Mouse (Mus musculus): ENCODE measurements at regions not wholly inside any gene's neighbourhood (a gene's known extent, or its start where the extent isn't known, plus 50 kb on each side); places are given as distances from the start of the nearest gene placed in this dataset.

- H3K4me3 ChIP-seq (ENCODE audit: insufficient read depth in 1 of 2, low read depth in 1 of 2, low read length in 2 of 2, poor library complexity in 1 of 2, severe bottlenecking in 1 of 2), result no peak overlapping the region
- H3K36me3 ChIP-seq (ENCODE audit: control insufficient read depth, insufficient read depth, low read length, poor library complexity, severe bottlenecking), result no peaks in the 10 kb centered on the region
- H3K9ac ChIP-seq (ENCODE audit: insufficient read depth, low read depth, low read length, poor library complexity, severe bottlenecking), result no peak overlapping the region
- H3K9me3 ChIP-seq (ENCODE audit: control insufficient read depth, insufficient read depth, low read depth, low read length), result no peaks in the 10 kb centered on the region
- H3K4me1 ChIP-seq (ENCODE audit: control insufficient read depth in 2 of 2, insufficient read depth in 2 of 2, low read length in 2 of 2, poor library complexity in 1 of 2), result no peaks in the 10 kb centered on the region
- H3K27ac ChIP-seq (ENCODE audit: insufficient read depth, low read depth, low read length, poor library complexity, severe bottlenecking), result no peak overlapping the region
- no peak for DNase-seq (ENCODE audit: low read depth, low spot score)
- in situ Hi-C loops (cut with MboI; ENCODE audit: low sequenced_read_pairs in 2 of 2, unreplicated experiment in 2 of 2), result no loop called here
- TF ChIP-seq HCFC1 (IDR thresholded peaks at IDR 0.05; ENCODE audit: borderline replicate concordance, insufficient read depth, low read length) (no peak), ZC3H11A (IDR thresholded peaks at IDR 0.05; ENCODE audit: borderline replicate concordance, low read depth, low read length) (no peak), CHD2 (IDR thresholded peaks at IDR 0.05; ENCODE audit: low read depth, low read length) (no peak), ZNF384 (IDR thresholded peaks at IDR 0.05; ENCODE audit: low read depth, low read length) (no peak), MAFK (IDR thresholded peaks at IDR 0.05; ENCODE audit: insufficient read depth, low read depth, low read length) (no peak)
These were observed 656.2 kb downstream of the Trib2 start for GRCm38 (mm10) chr12:15160478-15160998.

- no peak for TF ChIP-seq ZNF384 (IDR thresholded peaks at IDR 0.05; ENCODE audit: low read depth, low read length)
- TF ChIP-seq MAFK (IDR thresholded peaks at IDR 0.05; ENCODE audit: insufficient read depth, low read depth, low read length), result no peak
- TF ChIP-seq CHD2 (IDR thresholded peaks at IDR 0.05; ENCODE audit: low read depth, low read length), result no peak
- no peak for TF ChIP-seq HCFC1 (IDR thresholded peaks at IDR 0.05; ENCODE audit: borderline replicate concordance, insufficient read depth, low read length)
- no peak for TF ChIP-seq ZC3H11A (IDR thresholded peaks at IDR 0.05; ENCODE audit: borderline replicate concordance, low read depth, low read length)
- in situ Hi-C loops (cut with MboI; ENCODE audit: low sequenced_read_pairs in 2 of 2, unreplicated experiment in 2 of 2), result no loop called here
- Histone ChIP-seq H3K4me3 (ENCODE audit: insufficient read depth in 1 of 2, low read depth in 1 of 2, low read length in 2 of 2, poor library complexity in 1 of 2, severe bottlenecking in 1 of 2) (no peak overlapping the region), H3K27ac (ENCODE audit: insufficient read depth, low read depth, low read length, poor library complexity, severe bottlenecking) (no peak overlapping the region), H3K4me1 (ENCODE audit: control insufficient read depth in 2 of 2, insufficient read depth in 2 of 2, low read length in 2 of 2, poor library complexity in 1 of 2) (no peaks in the 10 kb centered on the region), H3K36me3 (ENCODE audit: control insufficient read depth, insufficient read depth, low read length, poor library complexity, severe bottlenecking) (no peaks in the 10 kb centered on the region), H3K9ac (ENCODE audit: insufficient read depth, low read depth, low read length, poor library complexity, severe bottlenecking) (no peak overlapping the region), H3K9me3 (ENCODE audit: control insufficient read depth, insufficient read depth, low read depth, low read length) (no peaks in the 10 kb centered on the region)
- no peak for DNase-seq (ENCODE audit: low read depth, low spot score)
These were observed 670.3 kb downstream of the Trib2 start for GRCm38 (mm10) chr12:15146398-15146797.

- TF ChIP-seq MAFK (IDR thresholded peaks at IDR 0.05; ENCODE audit: insufficient read depth, low read depth, low read length) (no peak), CHD2 (IDR thresholded peaks at IDR 0.05; ENCODE audit: low read depth, low read length) (no peak), ZC3H11A (IDR thresholded peaks at IDR 0.05; ENCODE audit: borderline replicate concordance, low read depth, low read length) (no peak), HCFC1 (IDR thresholded peaks at IDR 0.05; ENCODE audit: borderline replicate concordance, insufficient read depth, low read length) (no peak), ZNF384 (IDR thresholded peaks at IDR 0.05; ENCODE audit: low read depth, low read length) (no peak)
- no peaks in the 10 kb centered on the region for H3K9me3 ChIP-seq (ENCODE audit: control insufficient read depth, insufficient read depth, low read depth, low read length)
These were observed 679.7 kb downstream of the Trib2 start for GRCm38 (mm10) chr12:15137039-15137438.

GRCm38 (mm10) chr12:15124179-15124578 is 692.5 kb downstream of the Trib2 start:
- H3K27ac ChIP-seq (ENCODE audit: insufficient read depth, low read depth, low read length, poor library complexity, severe bottlenecking), result no peak overlapping the region
- in situ Hi-C loops (cut with MboI; ENCODE audit: low sequenced_read_pairs in 2 of 2, unreplicated experiment in 2 of 2), result no loop called here

More at GRCm38 (mm10) chr12:15137039-15137438, 679.7 kb downstream of the Trib2 start:
- no peak overlapping the region for H3K9ac ChIP-seq (ENCODE audit: insufficient read depth, low read depth, low read length, poor library complexity, severe bottlenecking)
- no peak overlapping the region for H3K4me3 ChIP-seq (ENCODE audit: insufficient read depth in 1 of 2, low read depth in 1 of 2, low read length in 2 of 2, poor library complexity in 1 of 2, severe bottlenecking in 1 of 2)
- in situ Hi-C loops (cut with MboI; ENCODE audit: low sequenced_read_pairs in 2 of 2, unreplicated experiment in 2 of 2), result no loop called here
- no peak overlapping the region for H3K27ac ChIP-seq (ENCODE audit: insufficient read depth, low read depth, low read length, poor library complexity, severe bottlenecking)
- no peaks in the 10 kb centered on the region for H3K4me1 ChIP-seq (ENCODE audit: control insufficient read depth in 2 of 2, insufficient read depth in 2 of 2, low read length in 2 of 2, poor library complexity in 1 of 2)
- H3K36me3 ChIP-seq (ENCODE audit: control insufficient read depth, insufficient read depth, low read length, poor library complexity, severe bottlenecking), result no peaks in the 10 kb centered on the region
- no peak for DNase-seq (ENCODE audit: low read depth, low spot score)

More at GRCm38 (mm10) chr12:15124179-15124578, 692.5 kb downstream of the Trib2 start:
- Histone ChIP-seq H3K4me3 (ENCODE audit: insufficient read depth in 1 of 2, low read depth in 1 of 2, low read length in 2 of 2, poor library complexity in 1 of 2, severe bottlenecking in 1 of 2) (no peak overlapping the region), H3K36me3 (ENCODE audit: control insufficient read depth, insufficient read depth, low read length, poor library complexity, severe bottlenecking) (no peaks in the 10 kb centered on the region), H3K4me1 (ENCODE audit: control insufficient read depth in 2 of 2, insufficient read depth in 2 of 2, low read length in 2 of 2, poor library complexity in 1 of 2) (no peaks in the 10 kb centered on the region), H3K9ac (ENCODE audit: insufficient read depth, low read depth, low read length, poor library complexity, severe bottlenecking) (no peak overlapping the region), H3K9me3 (ENCODE audit: control insufficient read depth, insufficient read depth, low read depth, low read length) (no peaks in the 10 kb centered on the region)
- TF ChIP-seq HCFC1 (IDR thresholded peaks at IDR 0.05; ENCODE audit: borderline replicate concordance, insufficient read depth, low read length) (no peak), CHD2 (IDR thresholded peaks at IDR 0.05; ENCODE audit: low read depth, low read length) (no peak), MAFK (IDR thresholded peaks at IDR 0.05; ENCODE audit: insufficient read depth, low read depth, low read length) (no peak), ZC3H11A (IDR thresholded peaks at IDR 0.05; ENCODE audit: borderline replicate concordance, low read depth, low read length) (no peak), ZNF384 (IDR thresholded peaks at IDR 0.05; ENCODE audit: low read depth, low read length) (no peak)
- no peak for DNase-seq (ENCODE audit: low read depth, low spot score)
